Mouse (Mus musculus) CH12.LX (cell line): ENCODE measurements around the gene Nek9.

Experiments used
- CHD1 ChIP-seq: IDR thresholded peaks from 2 replicates; pipeline ENCODE4 v1.6.1; 2012; ENCODE audit warnings: low read depth, low read length, improper control_type of control experiment, inconsistent platforms
- CTCF ChIP-seq, 2 experiments: IDR thresholded peaks in 1 of 2; conservative IDR thresholded peaks in 1 of 2; 2 replicates each; pipeline ENCODE4 v1.5.1; 2011 to 2012; ENCODE audit warnings: low read depth in 2 of 2, low read length in 2 of 2, improper control_type of control experiment in 1 of 2, inconsistent platforms in 1 of 2, mild to moderate bottlenecking in 1 of 2, moderate library complexity in 1 of 2
- EP300 ChIP-seq: IDR thresholded peaks from 2 replicates; pipeline ENCODE4 v1.6.1; 2011; ENCODE audit warnings: low read length, improper control_type of control experiment
- JUN ChIP-seq: IDR thresholded peaks from 2 replicates; pipeline ENCODE4 v1.6.1; 2011; ENCODE audit warnings: low read depth, mild to moderate bottlenecking, low read length, improper control_type of control experiment, moderate library complexity; ENCODE audit not compliant: insufficient read depth
- MAFK ChIP-seq: IDR thresholded peaks from 2 replicates; pipeline ENCODE4 v1.6.1; 2011; ENCODE audit warnings: low read length, improper control_type of control experiment; ENCODE audit not compliant: insufficient replicate concordance
- MEF2A ChIP-seq: IDR thresholded peaks from 2 replicates; pipeline ENCODE4 v1.6.1; 2014; ENCODE audit warnings: low read depth, mild to moderate bottlenecking, inconsistent platforms, low read length, improper control_type of control experiment, borderline replicate concordance
- MYC ChIP-seq: IDR thresholded peaks from 2 replicates; pipeline ENCODE4 v1.6.1; 2011; ENCODE audit warnings: low read depth, mild to moderate bottlenecking, improper control_type of control experiment, low read length
- NRF1 ChIP-seq: IDR thresholded peaks from 2 replicates; pipeline ENCODE4 v1.6.1; 2014; ENCODE audit warnings: low read depth, mild to moderate bottlenecking, inconsistent platforms, low read length, improper control_type of control experiment, moderate library complexity
- PAX5 ChIP-seq: IDR thresholded peaks from 2 replicates; pipeline ENCODE4 v1.6.1; 2012; ENCODE audit warnings: low read length, inconsistent platforms, mixed read lengths
- POLR2A ChIP-seq: IDR thresholded peaks from 2 replicates; pipeline ENCODE4 v1.6.1; 2011; ENCODE audit warnings: low read depth, mild to moderate bottlenecking, improper control_type of control experiment, low read length
- POLR2AphosphoS2 ChIP-seq: IDR thresholded peaks from 2 replicates; pipeline ENCODE4 v1.6.1; 2011; ENCODE audit warnings: low read depth, low read length, improper control_type of control experiment
- TBP ChIP-seq: conservative IDR thresholded peaks from 2 replicates; pipeline ENCODE4 v1.6.1; 2011; ENCODE audit warnings: low read depth, low read length, improper control_type of control experiment
- ZMIZ1 ChIP-seq: IDR thresholded peaks from 2 replicates; pipeline ENCODE4 v1.6.1; 2012; ENCODE audit warnings: low read depth, mild to moderate bottlenecking, inconsistent platforms, low read length, improper control_type of control experiment
- ZNF384 ChIP-seq: IDR thresholded peaks from 2 replicates; pipeline ENCODE4 v1.6.1; 2012; ENCODE audit warnings: low read depth, low read length, improper control_type of control experiment, inconsistent platforms

GRCm38 (mm10) chr12:85271843-85272206 lies 67.3 kb downstream of the Nek9 start:
- no peak for TF ChIP-seq ZNF384
- no peak for TF ChIP-seq CTCF (conservative IDR thresholded peaks at IDR 0.05 in 1 of 2, IDR thresholded peaks at IDR 0.05 in 1 of 2; ENCODE audit: low read depth in 2 of 2, low read length in 2 of 2)
- no peak for TF ChIP-seq POLR2A
- no peak for TF ChIP-seq MAFK
- TF ChIP-seq ZMIZ1: no peak
- no peak for TF ChIP-seq PAX5
- TF ChIP-seq TBP: no peak
- no peak for TF ChIP-seq JUN
- no peak for TF ChIP-seq NRF1
- no peak for TF ChIP-seq MYC
- no peak for TF ChIP-seq POLR2AphosphoS2
- TF ChIP-seq CHD1: no peak
- no peak for TF ChIP-seq EP300
- no peak for TF ChIP-seq MEF2A
